Mouse (Mus musculus) heart, postnatal 0 days (tissue): ENCODE results near the gene Eno2.

ENCODE experiments used
- CTCF ChIP-seq: IDR thresholded peaks from 2 replicates; pipeline ENCODE4 v1.5.1; 2016; ENCODE audit warnings: antibody characterized with exemption, control low read depth, low read depth
- EP300 ChIP-seq: IDR thresholded peaks from 2 replicates; pipeline ENCODE4 v1.6.1; 2016; ENCODE audit warnings: antibody characterized with exemption, low read depth

- TF ChIP-seq CTCF: no peak
- no peak for TF ChIP-seq EP300
Measured at GRCm38 (mm10) chr6:124770013-124770412, 540 bp upstream of the Eno2 start.
